Mouse (Mus musculus): Measurements from ENCODE around the gene Rxra. TPM values are rescaled to one million over a fixed set of nuclear protein-coding genes. Genes with fewer than 3 reads are reported as not detected.

The Rxra gene
- polyA plus RNA-seq, 1 experiment = 14.1 TPM

DNA sequence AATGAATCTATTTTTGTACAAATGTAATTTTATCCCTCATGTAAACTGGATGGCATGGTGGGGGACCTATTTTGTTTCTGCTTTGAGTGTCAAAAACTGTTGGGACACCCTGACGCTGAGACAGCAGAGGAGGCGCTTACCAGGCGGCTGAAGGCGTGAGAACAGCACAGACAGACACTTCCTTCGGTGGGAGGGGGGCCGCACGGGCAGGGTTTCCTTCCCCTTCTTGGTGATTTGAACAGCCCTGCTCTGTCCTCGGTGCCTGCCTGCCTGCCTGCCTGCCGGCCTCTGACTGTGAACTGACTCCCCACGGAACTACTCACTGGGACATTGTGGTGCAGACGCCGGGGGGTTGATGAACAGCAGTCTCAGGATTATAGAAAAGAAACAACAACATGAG, 86.3 kb downstream of the Rxra start:
- Histone ChIP-seq H3K36me3 (ENCODE audit: control insufficient read depth, insufficient read depth) (no peaks in the 10 kb centered on the region), H3ac (ENCODE audit: control insufficient read depth, insufficient read length, low read depth) (no peak overlapping the region), H3K4me3 (ENCODE audit: insufficient read depth, poor library complexity, severe bottlenecking) (no peak overlapping the region), H3K27me3 (ENCODE audit: control insufficient read depth, insufficient read depth, insufficient read length) (no peaks in the 10 kb centered on the region), H3K79me3 (ENCODE audit: low read depth) (no peaks in the 10 kb centered on the region), H3K79me2 (ENCODE audit: control insufficient read depth, insufficient read depth) (no peaks in the 10 kb centered on the region)
- no peak for TF ChIP-seq MAX (IDR thresholded peaks at IDR 0.05)
- TF ChIP-seq USF1 (IDR thresholded peaks at IDR 0.05; ENCODE audit: low read depth) = no peak
- no peak for TF ChIP-seq CTCF (IDR thresholded peaks at IDR 0.05; ENCODE audit: control insufficient read depth, insufficient read depth, insufficient read length)
- no peak for TF ChIP-seq FOSL1 (IDR thresholded peaks at IDR 0.05; ENCODE audit: insufficient read depth, low read length, poor library complexity, severe bottlenecking)
- no peak for TF ChIP-seq MYOD1 (IDR thresholded peaks at IDR 0.05; ENCODE audit: control insufficient read depth, insufficient read length, low read depth)
- no peak for TF ChIP-seq CEBPB (IDR thresholded peaks at IDR 0.05; ENCODE audit: low read depth)
- no peak for TF ChIP-seq MYOG (IDR thresholded peaks at IDR 0.05; ENCODE audit: control insufficient read depth, extremely low read depth, insufficient read length)

DNA sequence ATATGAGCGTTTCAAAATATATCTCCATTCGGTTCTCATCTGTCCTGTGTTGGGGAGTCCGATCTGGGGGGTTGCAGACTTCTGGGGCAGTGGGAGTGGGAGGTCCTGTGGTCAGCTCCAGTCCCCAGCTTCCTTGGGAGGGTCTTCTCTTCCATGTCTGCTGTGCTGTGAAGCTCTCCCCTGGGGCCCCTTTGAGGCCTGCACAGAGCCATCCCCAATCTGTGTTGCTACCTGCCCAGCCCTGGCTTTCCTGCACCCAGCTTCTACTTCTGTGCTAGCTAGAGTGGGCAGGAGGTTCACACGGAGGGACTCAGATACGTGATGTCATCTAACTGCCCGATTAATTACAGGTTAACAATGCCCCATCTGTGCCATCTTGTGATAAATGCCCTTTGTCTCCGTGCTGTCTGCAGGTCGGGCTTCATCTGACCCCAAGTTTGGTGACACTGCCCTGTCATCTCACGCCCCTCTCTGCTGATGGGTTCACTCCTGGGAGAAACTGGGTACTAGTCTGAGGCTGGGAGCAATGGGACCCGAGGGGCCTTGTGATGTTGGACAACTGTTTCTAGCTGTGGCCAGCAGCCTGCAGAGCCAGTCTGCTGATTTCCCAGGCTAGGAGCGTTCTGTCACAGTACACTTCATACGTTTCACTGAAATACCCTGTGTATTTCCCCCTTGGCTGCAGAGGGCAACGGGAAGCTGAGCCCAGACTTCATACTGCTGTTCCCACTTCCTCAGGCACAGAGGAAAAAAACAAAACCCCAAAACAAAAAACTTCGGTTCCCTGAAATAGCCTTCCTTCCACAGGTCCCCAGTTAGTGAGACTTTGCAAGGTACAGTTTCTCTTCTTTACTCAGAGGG, 86.9 kb downstream of the Rxra start:
- no peak overlapping the region for H3K4me3 ChIP-seq (ENCODE audit: insufficient read depth, poor library complexity, severe bottlenecking)
- TF ChIP-seq MYOD1 (IDR thresholded peaks at IDR 0.05; ENCODE audit: control insufficient read depth, insufficient read length, low read depth) = no peak
- no peak for TF ChIP-seq MYOG (IDR thresholded peaks at IDR 0.05; ENCODE audit: control insufficient read depth, extremely low read depth, insufficient read length)
- no peaks in the 10 kb centered on the region for H3K36me3 ChIP-seq (ENCODE audit: control insufficient read depth, insufficient read depth)
- no peaks in the 10 kb centered on the region for H3K79me3 ChIP-seq (ENCODE audit: low read depth)
- no peaks in the 10 kb centered on the region for H3K79me2 ChIP-seq (ENCODE audit: control insufficient read depth, insufficient read depth)
- H3ac ChIP-seq (ENCODE audit: control insufficient read depth, insufficient read length, low read depth) = no peak overlapping the region
- H3K27me3 ChIP-seq (ENCODE audit: control insufficient read depth, insufficient read depth, insufficient read length) = no peaks in the 10 kb centered on the region

DNA sequence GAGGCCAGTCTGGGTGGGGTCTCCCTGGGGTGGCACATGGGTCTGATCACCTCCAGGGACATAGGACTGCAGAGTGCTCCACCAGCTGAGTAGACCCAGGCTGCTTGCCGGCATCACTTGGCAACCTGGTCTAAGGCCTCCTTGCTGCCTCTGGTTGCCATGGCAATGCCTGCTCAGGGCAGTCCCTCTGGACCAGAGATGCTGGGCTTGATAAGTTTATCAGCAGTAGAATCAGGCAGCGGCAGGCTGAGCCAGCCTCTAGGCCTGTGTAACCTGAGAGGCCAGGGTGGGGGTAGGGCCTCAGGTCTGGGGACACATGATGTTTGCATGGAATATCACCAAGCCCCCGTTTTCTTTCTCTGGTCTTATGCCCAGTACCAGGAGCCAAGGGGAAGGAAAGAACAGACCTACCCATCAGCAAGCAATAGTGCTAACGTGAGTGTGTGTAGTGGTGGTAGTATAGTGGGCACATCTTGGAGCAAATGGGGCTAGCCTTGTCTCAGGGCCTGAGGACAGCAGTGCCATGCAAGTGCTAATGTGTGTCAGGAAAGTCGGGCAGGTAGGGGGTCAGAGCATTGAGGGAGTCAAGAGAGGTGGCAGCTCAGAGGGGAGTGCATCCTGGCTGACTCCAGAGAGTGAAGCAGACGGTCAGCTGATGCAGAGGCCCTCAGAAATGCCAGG, 88.2 kb downstream of the Rxra start:
- H3K79me3 ChIP-seq (ENCODE audit: low read depth) = no peaks in the 10 kb centered on the region
- no peak for TF ChIP-seq USF1 (IDR thresholded peaks at IDR 0.05; ENCODE audit: low read depth)
- no peak for TF ChIP-seq CTCF (IDR thresholded peaks at IDR 0.05; ENCODE audit: control insufficient read depth, insufficient read depth, insufficient read length)
- no peak for TF ChIP-seq CEBPB (IDR thresholded peaks at IDR 0.05; ENCODE audit: low read depth)
- no peak overlapping the region for H3ac ChIP-seq (ENCODE audit: control insufficient read depth, insufficient read length, low read depth)
- no peaks in the 10 kb centered on the region for H3K27me3 ChIP-seq (ENCODE audit: control insufficient read depth, insufficient read depth, insufficient read length)
- no peak overlapping the region for H3K4me3 ChIP-seq (ENCODE audit: insufficient read depth, poor library complexity, severe bottlenecking)
- H3K79me2 ChIP-seq (ENCODE audit: control insufficient read depth, insufficient read depth) = no peaks in the 10 kb centered on the region
- no peaks in the 10 kb centered on the region for H3K36me3 ChIP-seq (ENCODE audit: control insufficient read depth, insufficient read depth)

DNA sequence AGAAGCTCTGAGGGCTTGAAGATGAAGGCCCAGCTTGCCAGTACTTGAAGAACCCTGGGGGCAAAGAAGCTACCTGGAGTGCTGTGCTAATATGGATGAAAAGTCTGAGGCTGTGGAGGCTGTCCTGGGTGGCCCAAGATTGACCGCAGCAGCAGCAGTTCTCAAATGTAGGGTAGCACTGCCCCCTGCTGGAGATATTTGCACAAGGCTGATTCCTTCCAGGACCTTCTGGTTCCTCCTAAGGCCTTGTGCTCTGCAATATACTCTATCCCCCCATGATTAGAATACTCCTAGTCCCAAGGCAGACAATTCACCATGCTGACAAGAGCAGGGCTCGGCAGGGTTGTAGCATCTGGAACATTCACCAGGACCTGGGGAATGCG, 88.7 kb downstream of the Rxra start:
- Histone ChIP-seq H3K79me3 (ENCODE audit: low read depth) (no peaks in the 10 kb centered on the region), H3K27me3 (ENCODE audit: control insufficient read depth, insufficient read depth, insufficient read length) (no peaks in the 10 kb centered on the region), H3K36me3 (ENCODE audit: control insufficient read depth, insufficient read depth) (no peaks in the 10 kb centered on the region), H3K4me3 (ENCODE audit: insufficient read depth, poor library complexity, severe bottlenecking) (no peak overlapping the region), H3K79me2 (ENCODE audit: control insufficient read depth, insufficient read depth) (no peaks in the 10 kb centered on the region), H3ac (ENCODE audit: control insufficient read depth, insufficient read length, low read depth) (no peak overlapping the region)
- peak; percentile 78 for TF ChIP-seq CTCF (IDR thresholded peaks at IDR 0.05; ENCODE audit: control insufficient read depth, insufficient read depth, insufficient read length)
- TF ChIP-seq CEBPB (IDR thresholded peaks at IDR 0.05; ENCODE audit: low read depth) = no peak
- TF ChIP-seq USF1 (IDR thresholded peaks at IDR 0.05; ENCODE audit: low read depth) = no peak
- no peak for TF ChIP-seq MAX (IDR thresholded peaks at IDR 0.05)
- no peak for TF ChIP-seq FOSL1 (IDR thresholded peaks at IDR 0.05; ENCODE audit: insufficient read depth, low read length, poor library complexity, severe bottlenecking)

DNA sequence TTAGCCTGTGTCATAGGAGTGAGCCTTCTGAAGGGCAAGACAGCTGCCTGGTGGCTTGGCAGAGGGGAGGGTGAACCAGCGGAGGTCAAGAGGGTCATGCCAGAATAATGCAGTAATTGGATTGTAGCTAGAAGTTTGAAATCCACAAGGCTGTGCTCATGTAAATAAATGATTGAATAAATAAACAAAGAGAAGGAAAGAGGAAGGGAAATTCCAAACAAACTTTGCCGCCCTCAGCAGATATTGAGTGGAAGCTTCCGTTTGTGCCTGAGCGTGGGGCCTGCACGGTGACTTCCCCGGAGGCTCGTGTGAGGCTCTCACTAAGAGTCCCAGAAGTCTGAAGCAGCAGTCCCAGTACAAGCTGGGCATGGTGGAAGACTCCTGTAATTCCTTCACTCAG, 91.5 kb downstream of the Rxra start:
- Histone ChIP-seq H3K79me3 (ENCODE audit: low read depth) (no peaks in the 10 kb centered on the region), H3K36me3 (ENCODE audit: control insufficient read depth, insufficient read depth) (no peaks in the 10 kb centered on the region), H3K4me3 (ENCODE audit: insufficient read depth, poor library complexity, severe bottlenecking) (no peak overlapping the region), H3ac (ENCODE audit: control insufficient read depth, insufficient read length, low read depth) (no peak overlapping the region), H3K79me2 (ENCODE audit: control insufficient read depth, insufficient read depth) (no peaks in the 10 kb centered on the region), H3K27me3 (ENCODE audit: control insufficient read depth, insufficient read depth, insufficient read length) (no peaks in the 10 kb centered on the region)
- TF ChIP-seq MAX (IDR thresholded peaks at IDR 0.05) = no peak
- no peak for TF ChIP-seq FOSL1 (IDR thresholded peaks at IDR 0.05; ENCODE audit: insufficient read depth, low read length, poor library complexity, severe bottlenecking)
- TF ChIP-seq USF1 (IDR thresholded peaks at IDR 0.05; ENCODE audit: low read depth) = no peak
- TF ChIP-seq MYOG (IDR thresholded peaks at IDR 0.05; ENCODE audit: control insufficient read depth, extremely low read depth, insufficient read length) = no peak
- TF ChIP-seq MYOD1 (IDR thresholded peaks at IDR 0.05; ENCODE audit: control insufficient read depth, insufficient read length, low read depth) = no peak
- no peak for TF ChIP-seq CTCF (IDR thresholded peaks at IDR 0.05; ENCODE audit: control insufficient read depth, insufficient read depth, insufficient read length)
- no peak for TF ChIP-seq CEBPB (IDR thresholded peaks at IDR 0.05; ENCODE audit: low read depth)

DNA sequence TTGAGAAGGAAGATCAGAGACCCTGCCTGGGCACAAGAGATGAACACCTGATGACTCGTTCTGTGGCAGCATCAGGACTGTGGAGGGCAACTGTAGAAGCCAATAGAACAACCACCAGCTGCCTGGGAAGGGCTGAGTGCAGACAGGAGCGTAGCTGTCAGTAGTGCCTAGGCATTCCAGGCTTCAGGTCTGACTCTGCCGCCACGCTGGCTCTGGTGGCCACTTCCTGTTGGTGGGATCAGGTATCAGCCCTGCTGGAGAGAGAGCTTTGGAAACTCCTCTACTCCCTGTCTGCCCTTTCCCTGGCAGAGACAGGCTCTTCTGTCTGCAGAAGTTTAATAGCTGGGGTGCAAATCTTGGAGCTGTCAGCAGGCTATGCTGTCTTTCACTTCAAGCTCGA, 93.5 kb downstream of the Rxra start:
- TF ChIP-seq CEBPB (IDR thresholded peaks at IDR 0.05; ENCODE audit: low read depth) (no peak), MYOG (IDR thresholded peaks at IDR 0.05; ENCODE audit: control insufficient read depth, extremely low read depth, insufficient read length) (no peak), CTCF (IDR thresholded peaks at IDR 0.05; ENCODE audit: control insufficient read depth, insufficient read depth, insufficient read length) (no peak), MYOD1 (IDR thresholded peaks at IDR 0.05; ENCODE audit: control insufficient read depth, insufficient read length, low read depth) (no peak), USF1 (IDR thresholded peaks at IDR 0.05; ENCODE audit: low read depth) (no peak), FOSL1 (IDR thresholded peaks at IDR 0.05; ENCODE audit: insufficient read depth, low read length, poor library complexity, severe bottlenecking) (no peak), MAX (IDR thresholded peaks at IDR 0.05) (no peak)
- no peaks in the 10 kb centered on the region for H3K27me3 ChIP-seq (ENCODE audit: control insufficient read depth, insufficient read depth, insufficient read length)

More for the DNA sequence above, 93.5 kb downstream of the Rxra start:
- H3K36me3 ChIP-seq (ENCODE audit: control insufficient read depth, insufficient read depth) = no peaks in the 10 kb centered on the region
- H3ac ChIP-seq (ENCODE audit: control insufficient read depth, insufficient read length, low read depth) = no peak overlapping the region
- H3K79me3 ChIP-seq (ENCODE audit: low read depth) = no peaks in the 10 kb centered on the region
- H3K4me3 ChIP-seq (ENCODE audit: insufficient read depth, poor library complexity, severe bottlenecking) = no peak overlapping the region
- H3K79me2 ChIP-seq (ENCODE audit: control insufficient read depth, insufficient read depth) = no peaks in the 10 kb centered on the region

Measured in C2C12 (cell line).